Mouse (Mus musculus): ENCODE measurements at regions not wholly inside any gene's neighbourhood (a gene's known extent, or its start where the extent isn't known, plus 50 kb on each side); places are given as distances from the start of the nearest gene placed in this dataset.

DNA sequence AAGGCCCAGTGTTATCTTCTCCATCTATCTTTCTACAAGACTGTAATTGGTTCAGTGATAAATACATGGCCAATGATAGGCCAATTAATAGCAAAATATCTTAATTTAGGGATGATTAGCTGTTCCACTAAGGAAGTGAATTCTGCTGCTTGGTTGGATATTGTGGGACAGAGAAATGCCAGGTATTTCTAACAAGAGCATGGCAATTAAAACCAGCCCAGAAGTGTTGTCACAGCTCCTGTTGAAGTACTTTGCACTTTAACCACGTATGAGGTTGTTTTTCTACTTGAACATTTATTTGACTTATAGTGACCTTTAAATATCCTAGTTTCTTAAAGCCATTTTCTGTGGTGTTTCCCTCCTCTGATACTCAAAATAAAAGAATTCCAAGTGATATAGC, 65.7 kb upstream of the Acsl4 start:
- no peak for ATAC-seq (ENCODE audit: insufficient number of reproducible peaks, low FRiP score, low TSS enrichment)

DNA sequence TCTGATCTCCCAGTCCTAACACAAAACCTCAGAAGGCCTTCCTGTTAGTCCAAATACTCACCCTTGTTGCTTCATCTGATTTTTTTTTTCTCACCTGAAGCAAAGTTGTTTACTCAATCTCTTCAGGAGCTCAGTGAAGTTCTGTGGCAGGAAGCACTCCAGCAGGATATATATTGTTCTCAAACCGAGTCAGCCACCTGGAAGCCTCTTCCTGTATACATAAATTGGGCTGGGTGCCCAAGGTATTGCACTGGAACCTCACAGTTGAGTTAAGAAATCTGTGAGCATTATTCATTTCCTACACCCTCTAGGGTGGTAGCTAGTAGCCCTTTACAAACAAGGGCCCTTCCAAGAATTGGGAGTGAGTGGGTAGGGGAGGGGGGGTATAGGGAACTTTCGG, 73.8 kb upstream of the Acsl4 start:
- no peak for ATAC-seq (ENCODE audit: insufficient number of reproducible peaks, low FRiP score, low TSS enrichment)

- no peak for ATAC-seq (ENCODE audit: insufficient number of reproducible peaks, low FRiP score, low TSS enrichment)
Measured at GRCm38 (mm10) chrX:142464756-142465155, 74.4 kb upstream of the Acsl4 start.

- no peak for ATAC-seq (ENCODE audit: insufficient number of reproducible peaks, low FRiP score, low TSS enrichment)
Measured at GRCm38 (mm10) chrX:142467850-142468256, 77.5 kb upstream of the Acsl4 start.

DNA sequence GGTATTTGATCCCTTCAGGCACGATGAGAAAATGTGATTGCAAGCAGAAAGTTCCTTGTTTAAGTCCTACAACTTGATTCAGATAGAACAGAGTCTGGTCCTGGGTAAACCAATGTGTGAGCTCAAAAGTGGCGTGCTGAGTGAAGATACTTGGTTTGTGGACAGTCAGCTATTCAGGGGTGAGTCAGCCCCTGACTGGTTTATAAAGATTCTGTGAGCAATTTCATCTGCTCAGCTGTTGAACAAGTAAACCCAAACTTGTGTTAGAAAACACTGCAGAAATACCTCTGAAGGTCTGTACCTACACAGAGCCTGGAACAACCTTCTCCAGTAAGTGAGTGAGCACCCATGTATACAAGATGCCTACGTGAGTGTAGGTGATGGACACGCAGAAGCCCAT, 78.1 kb upstream of the Acsl4 start:
- ATAC-seq (ENCODE audit: insufficient number of reproducible peaks, low FRiP score, low TSS enrichment): no peak

GRCm38 (mm10) chrX:142469048-142469634, 78.8 kb upstream of the Acsl4 start:
- no peak for ATAC-seq (ENCODE audit: insufficient number of reproducible peaks, low FRiP score, low TSS enrichment)

DNA sequence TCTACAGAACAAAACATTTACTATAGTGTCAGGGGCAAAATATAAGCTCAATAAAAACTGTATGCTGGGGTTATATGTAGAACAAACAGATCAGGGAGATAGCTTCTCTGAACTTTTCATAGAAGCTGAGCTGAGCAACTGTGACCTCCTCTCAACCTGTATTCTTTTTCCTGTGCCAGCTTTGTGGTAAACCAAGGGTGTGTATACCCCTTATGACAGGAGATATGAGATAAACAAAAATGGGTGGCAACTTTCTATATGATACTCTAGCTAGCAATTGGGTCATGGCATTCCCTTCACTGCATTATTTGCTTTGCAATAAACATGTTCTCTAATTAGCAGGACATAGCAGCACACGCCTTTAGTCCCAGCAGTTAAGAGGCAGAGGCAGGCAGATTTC, 79.7 kb upstream of the Acsl4 start:
- ATAC-seq (ENCODE audit: insufficient number of reproducible peaks, low FRiP score, low TSS enrichment): no peak

GRCm38 (mm10) chrX:142481203-142481815, 91.0 kb upstream of the Acsl4 start:
- no peak for ATAC-seq (ENCODE audit: insufficient number of reproducible peaks, low FRiP score, low TSS enrichment)

GRCm38 (mm10) chrX:142488078-142488477, 97.7 kb upstream of the Acsl4 start:
- no peak for ATAC-seq (ENCODE audit: insufficient number of reproducible peaks, low FRiP score, low TSS enrichment)

- ATAC-seq (ENCODE audit: insufficient number of reproducible peaks, low FRiP score, low TSS enrichment): no peak
Measured at GRCm38 (mm10) chrX:142490093-142490717, 99.9 kb upstream of the Acsl4 start.

- no peak for ATAC-seq (ENCODE audit: insufficient number of reproducible peaks, low FRiP score, low TSS enrichment)
Measured at GRCm38 (mm10) chrX:142501094-142501493, 110.8 kb upstream of the Acsl4 start.

DNA sequence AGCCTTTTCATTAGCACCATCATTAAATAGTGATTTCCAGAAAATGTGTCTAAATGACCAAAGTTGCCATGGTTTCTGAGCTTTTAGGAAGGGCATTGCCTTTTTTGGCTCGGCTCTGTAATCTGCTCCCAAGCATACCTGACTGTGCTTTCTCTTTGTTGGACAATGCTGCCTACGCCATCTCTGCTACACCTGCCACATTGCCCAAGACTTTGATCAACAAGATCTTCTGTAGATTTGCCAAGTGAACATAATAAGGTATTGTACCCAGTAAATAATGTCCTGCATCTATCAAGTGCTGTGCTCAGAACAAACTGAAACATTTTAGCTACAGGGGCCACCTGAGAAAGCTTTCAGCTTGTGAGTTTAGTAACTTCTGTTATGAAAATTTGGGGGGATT, 114.6 kb upstream of the Acsl4 start:
- ATAC-seq (ENCODE audit: insufficient number of reproducible peaks, low FRiP score, low TSS enrichment): no peak

DNA sequence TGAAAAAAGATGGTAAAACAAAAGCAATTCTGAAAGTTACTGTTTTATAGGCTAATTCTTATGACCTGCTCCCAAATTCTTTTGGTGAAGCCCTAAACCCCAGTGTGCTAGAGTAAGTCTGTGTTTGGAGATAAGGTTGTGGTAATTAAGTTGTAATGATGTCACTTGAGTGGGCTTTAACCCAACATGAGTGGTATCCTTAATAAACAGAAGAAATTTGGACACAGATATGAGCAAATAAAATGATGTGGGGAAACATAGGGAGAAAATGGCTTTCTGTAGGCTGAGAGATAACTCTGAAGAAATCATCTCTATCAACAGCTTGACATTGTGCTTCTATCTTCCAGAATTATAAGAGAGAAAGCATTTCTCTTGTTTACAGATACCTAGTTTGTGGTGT, 117.1 kb upstream of the Acsl4 start:
- ATAC-seq (ENCODE audit: insufficient number of reproducible peaks, low FRiP score, low TSS enrichment): no peak

GRCm38 (mm10) chrX:142516406-142517131, 126.2 kb upstream of the Acsl4 start:
- no peak for ATAC-seq (ENCODE audit: insufficient number of reproducible peaks, low FRiP score, low TSS enrichment)

- ATAC-seq (ENCODE audit: insufficient number of reproducible peaks, low FRiP score, low TSS enrichment): no peak
Measured at GRCm38 (mm10) chrX:142517205-142517604, 126.9 kb upstream of the Acsl4 start.

DNA sequence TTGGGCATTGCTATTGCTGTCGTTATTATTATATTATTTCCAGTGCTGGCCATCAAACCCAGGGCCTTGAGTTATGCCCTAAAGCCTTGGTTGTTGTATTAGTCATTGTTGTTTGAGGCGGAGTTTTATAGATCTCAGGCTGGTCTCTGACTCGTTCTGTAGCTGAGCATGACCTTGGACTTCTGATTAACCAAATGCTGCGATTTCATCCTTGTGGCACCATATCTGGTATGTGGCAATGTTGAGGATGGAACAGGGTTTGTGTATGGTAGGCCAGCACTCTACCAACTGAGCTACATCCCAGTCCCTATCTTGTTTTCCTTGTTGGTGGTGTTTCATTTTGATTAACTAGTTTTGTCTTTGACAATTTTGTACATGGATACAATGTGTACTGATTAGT, 130.7 kb upstream of the Acsl4 start:
- ATAC-seq (ENCODE audit: insufficient number of reproducible peaks, low FRiP score, low TSS enrichment): no peak

GRCm38 (mm10) chrX:142526953-142527352, 136.6 kb upstream of the Acsl4 start:
- no peak for ATAC-seq (ENCODE audit: insufficient number of reproducible peaks, low FRiP score, low TSS enrichment)

- ATAC-seq (ENCODE audit: insufficient number of reproducible peaks, low FRiP score, low TSS enrichment): no peak
Measured at GRCm38 (mm10) chrX:142529892-142530291, 139.6 kb upstream of the Acsl4 start.

DNA sequence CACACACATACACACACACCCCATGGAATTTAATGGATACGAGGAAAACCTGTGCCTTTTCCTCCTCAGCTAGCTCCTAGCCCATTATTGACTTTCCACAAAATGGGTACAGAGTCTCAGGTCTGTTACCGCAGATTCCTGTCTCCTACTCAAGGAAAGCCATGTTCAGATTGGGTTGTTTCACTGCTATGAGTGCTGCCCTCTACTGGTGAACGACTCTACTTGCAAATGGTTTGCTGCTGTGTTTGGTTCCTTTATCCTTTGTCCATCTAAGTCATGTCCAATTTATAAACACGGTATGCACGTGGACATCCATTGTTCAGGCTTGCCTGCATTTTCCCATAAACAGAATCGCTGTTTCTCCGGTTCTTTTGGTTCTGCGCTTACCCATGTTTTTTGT, 144.4 kb upstream of the Acsl4 start:
- ATAC-seq (ENCODE audit: insufficient number of reproducible peaks, low FRiP score, low TSS enrichment): no peak

DNA sequence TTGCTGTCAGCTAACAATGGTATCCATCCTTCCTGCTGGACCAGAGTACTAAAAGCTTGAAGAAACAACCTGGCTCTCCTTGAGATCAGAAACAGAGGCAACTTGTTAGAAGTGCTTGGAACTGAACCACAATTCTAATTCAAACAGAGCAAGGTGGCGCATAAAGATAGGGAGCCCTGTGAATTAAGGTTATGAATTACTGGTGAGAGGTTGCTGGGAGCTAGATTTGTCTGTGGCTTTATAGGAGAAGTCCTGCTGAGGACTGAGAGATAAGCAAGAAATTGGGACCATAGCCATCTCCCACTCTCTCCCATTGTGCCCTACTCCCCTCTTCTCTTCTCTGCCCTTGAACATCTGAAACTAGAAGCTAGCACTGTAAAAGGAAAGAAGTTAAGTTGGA, 145.2 kb upstream of the Acsl4 start:
- no peak for ATAC-seq (ENCODE audit: insufficient number of reproducible peaks, low FRiP score, low TSS enrichment)

- no peak for ATAC-seq (ENCODE audit: insufficient number of reproducible peaks, low FRiP score, low TSS enrichment)
Measured at GRCm38 (mm10) chrX:142535954-142536353, 145.3 kb upstream of the Tmem164 start.
